Mouse (Mus musculus) midbrain, embryonic 12.5 days (tissue): ENCODE results near the gene Mical2. TPM values are rescaled to one million over a fixed set of nuclear protein-coding genes. Genes with fewer than 3 reads are reported as not detected.

Experiments used
- ATAC-seq: fragments of 200-750 bp; cut with Nextera tagmentation; 2 replicates; pipeline ENCODE4 v1.8.0; 2017; ENCODE audit warnings: low read depth, moderate TSS enrichment, moderate library complexity; ENCODE audit not compliant: low FRiP score
- H3K27ac ChIP-seq: fragments of 300-500 bp; sonication (generic); replicated peaks from 2 replicates; pipeline ENCODE4 v1.5.1; 2016; ENCODE audit warnings: mild to moderate bottlenecking
- H3K27me3 ChIP-seq: fragments of 300-500 bp; sonication (generic); 2 replicates; pipeline ENCODE4 v1.6.1; 2016; ENCODE audit warnings: mild to moderate bottlenecking
- H3K36me3 ChIP-seq: fragments of 300-500 bp; sonication (generic); 2 replicates; pipeline ENCODE4 v1.6.1; 2016
- H3K4me1 ChIP-seq: fragments of 300-500 bp; sonication (generic); 2 replicates; pipeline ENCODE4 v1.6.1; 2016
- H3K4me2 ChIP-seq: fragments of 300-500 bp; sonication (generic); replicated peaks from 2 replicates; pipeline ENCODE4 v1.6.1; 2016; ENCODE audit warnings: mild to moderate bottlenecking, moderate library complexity
- H3K4me3 ChIP-seq: fragments of 300-500 bp; sonication (generic); 2 replicates; pipeline ENCODE4 v1.5.1; 2016; ENCODE audit warnings: mild to moderate bottlenecking
- H3K9ac ChIP-seq: fragments of 300-500 bp; sonication (generic); replicated peaks from 2 replicates; pipeline ENCODE4 v1.6.1; 2016; ENCODE audit warnings: mild to moderate bottlenecking, moderate library complexity
- H3K9me3 ChIP-seq: fragments of 300-500 bp; sonication (generic); 2 replicates; pipeline ENCODE4 v1.6.1; 2016; ENCODE audit warnings: mild to moderate bottlenecking
- WGBS: fragments of 180-500 bp; shearing (Covaris S2); methylation state at CpG from one replicate; pipeline ENCODE4 v1.1.7; 2016; 5-methylcytosine and 5-hydroxymethylcytosine counted together
- polyA plus RNA-seq: library from polyadenylated mRNA; unstranded; fragments of >200 nt; fragmentation: Nextera tagmentation; extraction: Ambion mirVana; gene quantifications from 2 replicates; pipeline ENCODE4 v1.2.1, GENCODE M21; 2016

The Mical2 gene
- polyA plus RNA-seq, 1 experiment from 2014 or later: 2.2 TPM

DNA sequence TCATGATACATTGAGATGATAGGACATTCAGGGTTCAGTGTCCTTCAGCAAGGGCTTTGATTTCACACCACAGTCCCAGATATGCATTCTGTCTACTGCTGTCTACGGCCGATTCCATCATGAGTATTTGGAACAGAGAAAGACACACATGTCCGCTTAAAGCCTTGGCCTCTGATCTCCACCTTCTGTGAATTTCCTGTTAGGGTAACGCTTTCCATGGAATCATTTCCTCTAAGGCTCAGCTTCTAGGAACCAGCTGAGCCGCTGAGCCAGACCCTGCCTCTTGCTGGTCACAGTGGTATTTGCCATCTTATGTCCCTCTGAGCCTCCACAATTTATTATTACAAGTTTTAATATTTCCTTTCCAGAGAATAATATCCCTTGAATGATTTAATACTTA lies 87.6 kb downstream of the Mical2 start:
- Histone ChIP-seq H3K27ac (no peak overlapping the region), H3K9ac (no peak overlapping the region), H3K36me3 (no peaks in the 10 kb centered on the region), H3K27me3 (no peaks in the 10 kb centered on the region), H3K4me3 (no peak overlapping the region), H3K4me2 (no peak overlapping the region), H3K4me1 (0 out of 2 replicates have a peak, but pooled peaks cover 5% of the 10 kb centered on the region), H3K9me3 (no peaks in the 10 kb centered on the region)
- WGBS: 84% methylated on average over 5 of the region's 5 CpGs
- ATAC-seq: no peak

DNA sequence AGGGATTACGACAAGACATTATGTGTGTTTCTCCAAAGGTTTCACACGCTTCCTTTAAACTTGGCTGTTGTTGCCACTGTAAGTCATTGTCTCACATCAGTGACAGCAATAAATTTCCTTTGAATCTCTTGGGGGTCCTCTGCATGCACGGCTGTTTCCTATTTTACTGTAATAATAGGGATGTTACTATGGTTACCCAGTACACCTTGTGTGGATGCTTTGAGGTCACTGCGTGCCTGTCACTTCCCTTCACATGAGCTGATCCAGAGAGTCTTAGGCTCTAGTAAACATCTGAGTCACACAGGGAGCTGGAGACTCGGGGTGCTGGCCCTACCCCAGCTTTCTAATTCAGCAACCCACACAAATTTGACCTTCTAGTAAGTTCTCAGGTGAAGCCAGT lies 88.0 kb downstream of the Mical2 start:
- no peak overlapping the region for H3K27ac ChIP-seq
- 61% methylated on average over 5 of the region's 5 CpGs for WGBS
- ATAC-seq: no peak
- no peak overlapping the region for H3K9ac ChIP-seq
- no peaks in the 10 kb centered on the region for H3K36me3 ChIP-seq
- H3K4me2 ChIP-seq: no peak overlapping the region
- no peak overlapping the region for H3K4me3 ChIP-seq
- H3K4me1 ChIP-seq: 0 out of 2 replicates have a peak, but pooled peaks cover 5% of the 10 kb centered on the region
- H3K27me3 ChIP-seq: no peaks in the 10 kb centered on the region
- H3K9me3 ChIP-seq: no peaks in the 10 kb centered on the region

GRCm38 (mm10) chr7:112316239-112316638 lies 90.6 kb downstream of the Mical2 start:
- no peaks in the 10 kb centered on the region for H3K27me3 ChIP-seq
- WGBS: 78% methylated on average over 1 of the region's 1 CpGs
- H3K36me3 ChIP-seq: no peaks in the 10 kb centered on the region
- H3K27ac ChIP-seq: no peak overlapping the region
- H3K4me3 ChIP-seq: no peak overlapping the region
- H3K9me3 ChIP-seq: no peaks in the 10 kb centered on the region
- H3K9ac ChIP-seq: no peak overlapping the region
- no peak for ATAC-seq
- 0 out of 2 replicates have a peak, but pooled peaks cover 5% of the 10 kb centered on the region for H3K4me1 ChIP-seq
- no peak overlapping the region for H3K4me2 ChIP-seq

GRCm38 (mm10) chr7:112317491-112317890 lies 91.8 kb downstream of the Mical2 start:
- Histone ChIP-seq H3K4me3 (no peak overlapping the region), H3K27me3 (no peaks in the 10 kb centered on the region), H3K27ac (no peak overlapping the region), H3K9me3 (no peaks in the 10 kb centered on the region), H3K36me3 (no peaks in the 10 kb centered on the region), H3K4me2 (no peak overlapping the region), H3K9ac (no peak overlapping the region), H3K4me1 (0 out of 2 replicates have a peak, but pooled peaks cover 5% of the 10 kb centered on the region)
- WGBS: 77% methylated on average over 5 of the region's 5 CpGs
- no peak for ATAC-seq

GRCm38 (mm10) chr7:112318306-112318705 lies 92.7 kb downstream of the Mical2 start:
- Histone ChIP-seq H3K9ac (no peak overlapping the region), H3K4me3 (no peak overlapping the region), H3K36me3 (no peaks in the 10 kb centered on the region), H3K4me2 (no peak overlapping the region), H3K27ac (no peak overlapping the region), H3K4me1 (0 out of 2 replicates have a peak, but pooled peaks cover 5% of the 10 kb centered on the region), H3K9me3 (no peaks in the 10 kb centered on the region), H3K27me3 (no peaks in the 10 kb centered on the region)
- 93% methylated on average over 11 of the region's 11 CpGs for WGBS
- ATAC-seq: no peak

DNA sequence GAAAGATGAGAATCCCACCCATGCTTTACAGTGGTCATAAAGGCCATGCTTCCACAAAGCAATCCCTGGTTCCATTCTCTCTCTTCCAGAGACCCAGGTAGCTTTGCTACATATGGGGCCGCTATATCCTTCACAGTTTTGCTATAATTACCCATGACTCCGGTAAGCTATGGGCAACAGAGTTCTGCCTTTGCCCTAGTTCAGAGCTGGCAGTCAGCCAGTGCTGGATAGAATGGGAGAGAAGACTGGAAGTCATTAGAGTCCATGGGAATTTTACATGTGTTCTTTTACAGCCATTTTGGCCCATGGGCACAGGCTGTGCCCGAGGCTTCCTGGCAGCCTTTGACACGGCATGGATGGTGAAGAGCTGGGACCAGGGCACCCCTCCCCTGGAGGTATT lies 93.8 kb downstream of the Mical2 start:
- H3K4me2 ChIP-seq: no peak overlapping the region
- no peak overlapping the region for H3K9ac ChIP-seq
- no peak for ATAC-seq

GRCm38 (mm10) chr7:112320052-112320730 lies 94.5 kb downstream of the Mical2 start:
- WGBS: 98% methylated on average over 3 of the region's 3 CpGs
- H3K9me3 ChIP-seq: no peaks in the 10 kb centered on the region
- no peaks in the 10 kb centered on the region for H3K27me3 ChIP-seq
- no peaks in the 10 kb centered on the region for H3K4me1 ChIP-seq
- no peak overlapping the region for H3K4me2 ChIP-seq
- no peaks in the 10 kb centered on the region for H3K36me3 ChIP-seq
- H3K4me3 ChIP-seq: no peak overlapping the region
- no peak for ATAC-seq
- no peak overlapping the region for H3K27ac ChIP-seq
- no peak overlapping the region for H3K9ac ChIP-seq

More for the DNA sequence above, 93.8 kb downstream of the Mical2 start:
- no peaks in the 10 kb centered on the region for H3K4me1 ChIP-seq
- H3K27ac ChIP-seq: no peak overlapping the region
- H3K36me3 ChIP-seq: no peaks in the 10 kb centered on the region
- WGBS: 84% methylated on average over 4 of the region's 4 CpGs
- no peak overlapping the region for H3K4me3 ChIP-seq
- H3K27me3 ChIP-seq: no peaks in the 10 kb centered on the region
- H3K9me3 ChIP-seq: no peaks in the 10 kb centered on the region

DNA sequence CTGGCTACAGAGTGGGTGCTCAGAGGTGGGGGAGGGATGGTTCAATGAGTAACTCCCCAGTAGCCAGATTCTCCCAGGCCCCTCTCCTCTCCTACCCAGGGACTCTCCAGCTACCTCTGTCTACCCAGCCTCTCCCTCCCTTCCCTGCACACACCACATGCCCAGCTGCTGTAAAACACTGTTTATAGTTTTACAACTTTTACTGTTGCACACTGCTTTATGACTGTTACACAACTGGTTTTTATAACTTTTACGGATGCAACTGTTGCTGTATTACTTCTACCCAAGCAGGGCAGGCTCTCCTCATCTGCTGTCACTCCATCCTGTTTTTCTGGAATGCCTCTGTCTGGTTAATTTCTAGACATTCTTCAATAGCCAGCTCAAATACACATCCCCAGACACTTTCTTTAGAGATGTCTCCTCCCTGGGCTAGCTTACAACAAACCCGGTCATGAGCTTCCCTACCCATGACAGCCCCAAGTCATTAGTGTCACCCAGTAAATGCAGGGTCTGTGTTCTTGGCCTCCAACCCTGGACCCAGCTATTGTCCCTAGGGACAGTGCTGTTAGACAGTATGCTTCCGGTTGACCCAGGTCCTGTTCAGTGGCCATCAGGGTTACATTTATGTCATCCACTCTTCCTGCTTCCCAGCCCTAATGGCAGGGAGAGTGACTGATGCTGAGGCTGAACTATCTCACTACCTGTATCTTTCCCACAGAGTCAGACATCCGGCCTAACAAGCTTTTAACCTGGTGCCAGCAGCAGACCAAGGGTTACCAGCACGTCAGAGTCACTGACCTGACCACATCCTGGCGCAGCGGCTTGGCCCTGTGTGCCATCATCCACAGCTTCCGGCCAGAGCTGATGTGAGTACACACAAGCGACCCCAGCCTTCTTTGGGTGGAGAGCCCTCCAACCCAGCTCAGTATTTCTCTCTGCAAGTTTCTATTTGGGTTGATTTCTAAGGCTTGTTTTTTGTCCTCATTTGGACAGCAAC lies 96.4 kb downstream of the Mical2 start:
- Histone ChIP-seq H3K9me3 (no peaks in the 10 kb centered on the region), H3K27ac (no peak overlapping the region), H3K4me2 (no peak overlapping the region), H3K4me3 (no peak overlapping the region), H3K27me3 (no peaks in the 10 kb centered on the region), H3K36me3 (no peaks in the 10 kb centered on the region), H3K9ac (no peak overlapping the region), H3K4me1 (no peaks in the 10 kb centered on the region)
- WGBS: 91% methylated on average over 9 of the region's 9 CpGs
- no peak for ATAC-seq

GRCm38 (mm10) chr7:112324577-112324976 lies 98.9 kb downstream of the Mical2 start:
- Histone ChIP-seq H3K4me1 (no peaks in the 10 kb centered on the region), H3K9ac (no peak overlapping the region), H3K36me3 (no peaks in the 10 kb centered on the region), H3K9me3 (no peaks in the 10 kb centered on the region), H3K4me2 (no peak overlapping the region), H3K27me3 (no peaks in the 10 kb centered on the region), H3K27ac (no peak overlapping the region), H3K4me3 (no peak overlapping the region)
- 87% methylated on average over 5 of the region's 5 CpGs for WGBS
- ATAC-seq: no peak

DNA sequence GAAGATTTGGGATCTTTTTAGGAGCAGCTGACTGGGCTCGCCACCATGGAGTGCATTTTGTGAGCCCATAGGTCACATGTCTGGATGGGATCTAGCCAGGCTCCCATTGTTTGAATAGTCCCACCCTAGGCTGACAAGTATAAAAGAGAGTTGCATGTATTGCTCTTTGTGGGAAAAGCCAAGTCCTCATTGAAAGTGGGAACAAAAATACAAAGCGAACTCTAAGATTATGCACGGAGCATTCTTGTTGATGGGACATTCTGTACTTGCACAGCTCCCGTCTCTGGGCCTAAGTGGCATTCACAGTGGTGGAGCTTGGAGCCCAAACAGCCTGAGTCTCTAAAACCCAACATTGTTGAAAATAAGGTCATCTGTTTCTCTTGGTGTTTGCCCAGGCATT lies 101.2 kb downstream of the Mical2 start:
- no peak overlapping the region for H3K4me3 ChIP-seq
- no peak for ATAC-seq
- H3K27ac ChIP-seq: no peak overlapping the region
- no peaks in the 10 kb centered on the region for H3K36me3 ChIP-seq
- no peak overlapping the region for H3K4me2 ChIP-seq
- H3K4me1 ChIP-seq: no peaks in the 10 kb centered on the region
- H3K27me3 ChIP-seq: no peaks in the 10 kb centered on the region
- H3K9me3 ChIP-seq: no peaks in the 10 kb centered on the region
- no peak overlapping the region for H3K9ac ChIP-seq
- WGBS: 70% methylated on average over 4 of the region's 4 CpGs

GRCm38 (mm10) chr7:112328969-112329368 lies 103.3 kb downstream of the Mical2 start:
- H3K4me1 ChIP-seq: no peaks in the 10 kb centered on the region
- no peaks in the 10 kb centered on the region for H3K27me3 ChIP-seq
- H3K9ac ChIP-seq: no peak overlapping the region
- 24% methylated on average over 1 of the region's 1 CpGs for WGBS
- H3K27ac ChIP-seq: no peak overlapping the region
- no peak overlapping the region for H3K4me2 ChIP-seq
- no peaks in the 10 kb centered on the region for H3K36me3 ChIP-seq
- H3K4me3 ChIP-seq: no peak overlapping the region
- H3K9me3 ChIP-seq: no peaks in the 10 kb centered on the region
- no peak for ATAC-seq

GRCm38 (mm10) chr7:112329496-112329895 lies 103.8 kb downstream of the Mical2 start:
- ATAC-seq: no peak
- Histone ChIP-seq H3K27ac (no peak overlapping the region), H3K4me3 (no peak overlapping the region), H3K9me3 (no peaks in the 10 kb centered on the region), H3K36me3 (no peaks in the 10 kb centered on the region), H3K4me2 (no peak overlapping the region), H3K27me3 (no peaks in the 10 kb centered on the region), H3K4me1 (no peaks in the 10 kb centered on the region), H3K9ac (no peak overlapping the region)
- 85% methylated on average over 7 of the region's 7 CpGs for WGBS
